Mouse (Mus musculus) cortical plate, adult 2 months (tissue): Measurements from ENCODE around the gene Camsap1.

ENCODE experiments used
- CTCF ChIP-seq: fragments of 200-500 bp; IDR thresholded peaks from 2 replicates; pipeline ENCODE4 v1.5.1; 2011; ENCODE audit warnings: mild to moderate bottlenecking, control low read depth, low read length; ENCODE audit not compliant: insufficient read depth; ENCODE audit errors: extremely low read depth
- POLR2A ChIP-seq: fragments of 200-500 bp; IDR thresholded peaks from 2 replicates; pipeline ENCODE4 v1.6.1; 2011; ENCODE audit warnings: mild to moderate bottlenecking, low read length, control low read depth; ENCODE audit not compliant: insufficient read depth; ENCODE audit errors: extremely low read depth

DNA sequence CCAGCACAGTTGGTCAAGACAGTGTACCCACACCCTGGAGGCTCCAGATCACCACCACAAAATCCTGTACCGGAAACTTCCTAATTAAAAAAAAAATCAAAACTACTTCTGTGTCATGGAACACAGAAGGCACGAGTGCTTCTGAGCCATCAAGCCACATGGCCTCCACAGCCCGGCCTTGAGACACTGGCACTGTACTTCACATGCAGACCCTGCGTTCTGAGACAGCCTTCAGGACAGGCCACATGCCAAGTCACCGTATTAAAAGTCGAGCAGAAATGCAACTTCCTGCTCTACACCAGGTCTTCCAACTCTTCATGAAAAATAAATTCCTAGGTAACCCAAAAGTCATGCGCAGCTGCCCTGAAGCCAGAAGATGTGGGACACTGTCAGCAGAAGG lies 55.3 kb downstream of the Camsap1 start:
- no peak for TF ChIP-seq POLR2A
- no peak for TF ChIP-seq CTCF
